Mouse (Mus musculus) embryonic facial prominence, embryonic 10.5 days (tissue): ENCODE measurements around the gene Dennd2c. TPM values are rescaled to one million over a fixed set of nuclear protein-coding genes. Genes with fewer than 3 reads are reported as not detected.
"Not testable (repeated sequence)": the region's sequence is repeated elsewhere in the genome, so short reads cannot be mapped to it uniquely, and the experiment has no call there.

ENCODE experiments used
- DNase-seq: peaks from one replicate; pipeline ENCODE4 v3.0.0-alpha.2; 2017; ENCODE audit warnings: low spot score
- H3K27ac ChIP-seq: fragments of 300-500 bp; sonication (generic); replicated peaks from 2 replicates; pipeline ENCODE4 v1.5.1; 2016; ENCODE audit warnings: mild to moderate bottlenecking
- H3K27me3 ChIP-seq: fragments of 300-500 bp; sonication (generic); replicated peaks from 2 replicates; pipeline ENCODE4 v1.6.1; 2016; ENCODE audit warnings: low read depth, mild to moderate bottlenecking; ENCODE audit not compliant: poor library complexity, severe bottlenecking
- H3K36me3 ChIP-seq: fragments of 300-500 bp; sonication (generic); replicated peaks from 2 replicates; pipeline ENCODE4 v1.6.1; 2016; ENCODE audit warnings: mild to moderate bottlenecking, moderate library complexity
- H3K4me1 ChIP-seq: fragments of 300-500 bp; sonication (generic); 2 replicates; pipeline ENCODE4 v1.6.1; 2016
- H3K4me3 ChIP-seq: fragments of 300-500 bp; sonication (generic); 2 replicates; pipeline ENCODE4 v1.5.1; 2016; ENCODE audit warnings: mild to moderate bottlenecking, moderate library complexity
- H3K9me3 ChIP-seq: fragments of 300-500 bp; sonication (generic); 2 replicates; pipeline ENCODE4 v1.6.1; 2016; ENCODE audit warnings: mild to moderate bottlenecking
- WGBS: fragments of 180-500 bp; shearing (Covaris S2); methylation state at CpG from one replicate; pipeline ENCODE4 v1.1.7; 2016; 5-methylcytosine and 5-hydroxymethylcytosine counted together
- polyA plus RNA-seq: library from polyadenylated mRNA; unstranded; fragments of >200 nt; fragmentation: Nextera tagmentation; extraction: Ambion mirVana; gene quantifications from 2 replicates; pipeline ENCODE4 v1.2.1, GENCODE M21; 2016

Dennd2c gene
- polyA plus RNA-seq, 1 experiment from 2014 or later: 3.4 TPM

DNA sequence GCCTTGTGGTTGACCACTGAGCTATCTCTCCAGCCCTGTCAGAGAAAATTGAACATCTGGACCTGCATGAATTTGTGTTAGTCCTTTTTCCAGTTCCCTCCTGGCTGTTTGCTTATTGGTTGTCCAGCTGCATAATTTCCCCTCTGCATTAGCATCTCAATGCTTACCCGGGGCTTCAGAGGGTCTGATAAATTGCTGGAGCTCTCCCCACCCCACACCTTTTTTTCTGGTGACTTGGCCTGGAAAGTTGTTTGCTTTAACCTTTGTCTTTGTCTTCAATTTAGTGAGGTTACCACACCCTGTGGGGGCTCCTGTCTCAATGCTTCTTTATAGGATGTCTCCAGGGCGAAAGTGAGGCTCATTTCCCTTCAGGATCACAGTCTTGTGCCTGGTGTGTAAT, 24.8 kb downstream of the Dennd2c start:
- DNase-seq: no peak
- WGBS: 52% methylated on average over 2 of the region's 2 CpGs
- Histone ChIP-seq H3K36me3 (no peaks in the 10 kb centered on the region), H3K27ac (no peak overlapping the region), H3K4me3 (no peak overlapping the region), H3K9me3 (no peaks in the 10 kb centered on the region), H3K27me3 (no peaks in the 10 kb centered on the region), H3K4me1 (peaks cover 19% of the 10 kb centered on the region)

GRCm38 (mm10) chr3:103127721-103128120, 25.3 kb downstream of the Dennd2c start:
- Histone ChIP-seq H3K4me1 (peaks cover 19% of the 10 kb centered on the region), H3K27me3 (no peaks in the 10 kb centered on the region), H3K36me3 (no peaks in the 10 kb centered on the region), H3K9me3 (no peaks in the 10 kb centered on the region), H3K27ac (no peak overlapping the region), H3K4me3 (no peak overlapping the region)
- no peak for DNase-seq
- 68% methylated on average over 5 of the region's 5 CpGs for WGBS

- DNase-seq: no peak
- no peaks in the 10 kb centered on the region for H3K36me3 ChIP-seq
- no peaks in the 10 kb centered on the region for H3K9me3 ChIP-seq
- no peaks in the 10 kb centered on the region for H3K27me3 ChIP-seq
- no peak overlapping the region for H3K4me3 ChIP-seq
- H3K27ac ChIP-seq: no peak overlapping the region
- peaks cover 19% of the 10 kb centered on the region for H3K4me1 ChIP-seq
- 54% methylated on average over 4 of the region's 4 CpGs for WGBS
These were observed 25.8 kb downstream of the Dennd2c start for GRCm38 (mm10) chr3:103128251-103128650.

DNA sequence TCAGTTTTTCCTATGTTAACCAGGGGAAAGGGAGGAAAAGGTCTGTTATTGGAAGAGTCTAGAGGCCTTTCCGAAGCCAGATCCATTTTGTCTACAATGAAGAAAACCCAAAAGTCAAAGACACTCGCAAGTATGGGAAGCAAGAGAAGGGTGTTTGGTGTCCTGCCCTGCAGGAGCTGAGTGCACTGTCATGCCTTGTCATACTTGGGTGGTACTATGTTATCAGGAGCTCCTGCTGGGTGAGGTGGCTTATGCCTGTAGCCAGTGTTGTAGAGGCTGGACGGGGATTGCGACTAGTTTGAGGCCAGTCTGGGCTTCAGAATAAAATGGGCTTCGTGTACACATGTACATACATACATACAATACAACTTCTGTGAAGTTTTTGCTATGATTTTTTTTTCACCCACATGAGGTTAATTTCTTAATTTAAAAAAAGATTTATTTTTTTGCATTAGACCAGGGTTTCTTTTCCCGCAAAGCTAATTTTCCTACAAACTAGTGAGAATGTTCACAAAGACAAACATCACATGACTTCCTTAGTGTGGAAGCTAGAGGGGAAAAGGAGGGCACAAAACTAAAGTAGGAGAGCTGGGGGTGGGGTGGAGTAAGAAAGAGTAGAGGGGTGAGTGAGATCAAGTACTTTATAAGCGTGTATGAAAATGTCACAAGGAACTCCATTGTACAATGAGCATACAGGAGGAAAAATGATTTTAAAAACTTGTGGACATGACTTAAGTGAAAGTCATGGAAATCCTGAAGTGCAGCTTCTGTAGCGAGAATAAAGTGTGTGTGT, 27.2 kb downstream of the Dennd2c start:
- DNase-seq: no peak
- Histone ChIP-seq H3K27me3 (no peaks in the 10 kb centered on the region), H3K4me1 (peaks cover 19% of the 10 kb centered on the region), H3K27ac (0 out of 2 replicates have a peak overlapping the region, but pooled peaks have one; percentile 35), H3K36me3 (no peaks in the 10 kb centered on the region), H3K4me3 (no peak overlapping the region), H3K9me3 (no peaks in the 10 kb centered on the region)
- whole genome bisulfite sequencing: 86% methylated on average over 8 of the region's 8 CpGs

DNA sequence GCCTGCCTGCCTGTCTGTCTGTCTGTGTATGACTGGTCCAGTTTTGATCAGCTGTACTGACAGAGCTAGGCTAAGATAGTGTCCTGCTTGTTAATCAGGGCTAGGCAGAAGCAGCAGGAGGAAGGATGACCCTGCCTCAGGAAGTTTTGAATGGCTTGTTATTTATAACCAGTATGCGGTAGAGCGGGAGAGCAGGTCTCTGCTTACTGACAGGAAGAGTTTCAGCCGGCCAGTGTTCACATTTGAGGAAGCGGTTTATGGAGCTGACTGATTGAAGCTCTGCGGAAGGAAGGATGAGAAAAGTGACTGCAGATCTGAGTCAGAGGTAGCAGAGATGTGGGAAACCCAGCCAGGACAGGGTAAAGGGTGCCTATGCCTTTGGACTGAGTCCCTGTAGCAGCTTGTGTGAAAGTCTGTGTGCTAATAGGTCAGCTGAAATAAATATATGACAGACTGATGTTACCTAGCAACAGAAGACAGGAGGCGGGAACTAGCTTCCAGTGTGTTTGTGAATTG, 27.9 kb downstream of the Dennd2c start:
- WGBS: 52% methylated on average over 6 of the region's 6 CpGs

GRCm38 (mm10) chr3:103133098-103133497, 30.7 kb downstream of the Dennd2c start:
- no peaks in the 10 kb centered on the region for H3K9me3 ChIP-seq
- no peaks in the 10 kb centered on the region for H3K36me3 ChIP-seq
- WGBS: 92% methylated on average over 10 of the region's 10 CpGs
- no peak for DNase-seq
- H3K4me1 ChIP-seq: peaks cover 10% of the 10 kb centered on the region
- H3K4me3 ChIP-seq: no peak overlapping the region
- no peak overlapping the region for H3K27ac ChIP-seq
- no peaks in the 10 kb centered on the region for H3K27me3 ChIP-seq

More for the DNA sequence above, 27.9 kb downstream of the Dennd2c start:
- Histone ChIP-seq H3K4me3 (no peak overlapping the region), H3K27me3 (no peaks in the 10 kb centered on the region), H3K36me3 (no peaks in the 10 kb centered on the region), H3K27ac (no peak overlapping the region), H3K9me3 (no peaks in the 10 kb centered on the region), H3K4me1 (peaks cover 19% of the 10 kb centered on the region)
- DNase-seq: peak; percentile 11

DNA sequence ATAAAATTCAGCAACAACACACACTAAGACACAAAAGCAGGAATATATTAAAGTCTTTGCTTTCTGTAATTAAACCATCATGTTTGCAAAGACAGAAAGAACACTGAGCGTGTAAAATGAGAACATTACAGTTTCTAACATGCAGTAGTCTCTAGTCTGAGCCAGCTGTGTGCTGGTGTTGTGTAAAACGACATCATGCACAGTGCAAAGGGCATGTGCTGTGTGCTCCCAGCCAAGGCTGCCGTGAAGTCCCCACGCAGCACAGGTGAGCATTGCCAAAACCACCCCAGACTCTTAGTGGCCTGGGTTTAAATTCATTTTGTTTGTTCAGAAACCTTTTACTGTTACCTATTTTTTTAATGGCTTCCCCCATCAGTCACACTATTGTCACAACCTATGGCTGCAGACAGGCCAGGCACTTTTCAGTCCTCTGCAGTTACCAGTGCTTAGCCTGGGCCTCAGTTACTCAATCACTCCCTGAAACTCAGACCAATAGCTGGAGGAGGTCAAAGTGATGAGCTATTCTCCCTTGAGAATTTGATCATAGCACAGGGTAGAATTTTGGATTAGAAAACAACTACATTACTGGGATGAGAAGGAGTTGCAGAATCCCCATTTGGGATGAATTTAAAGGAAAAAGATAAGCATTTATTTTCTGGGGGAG, 34.1 kb downstream of the Dennd2c start:
- Histone ChIP-seq H3K36me3 (no peaks in the 10 kb centered on the region), H3K9me3 (no peaks in the 10 kb centered on the region), H3K4me1 (no peaks in the 10 kb centered on the region; the same call in 1 of the 2 replicates), H3K27me3 (no peaks in the 10 kb centered on the region), H3K4me3 (no peak overlapping the region), H3K27ac (no peak overlapping the region)
- WGBS: 86% methylated on average over 4 of the region's 4 CpGs
- no peak for DNase-seq

DNA sequence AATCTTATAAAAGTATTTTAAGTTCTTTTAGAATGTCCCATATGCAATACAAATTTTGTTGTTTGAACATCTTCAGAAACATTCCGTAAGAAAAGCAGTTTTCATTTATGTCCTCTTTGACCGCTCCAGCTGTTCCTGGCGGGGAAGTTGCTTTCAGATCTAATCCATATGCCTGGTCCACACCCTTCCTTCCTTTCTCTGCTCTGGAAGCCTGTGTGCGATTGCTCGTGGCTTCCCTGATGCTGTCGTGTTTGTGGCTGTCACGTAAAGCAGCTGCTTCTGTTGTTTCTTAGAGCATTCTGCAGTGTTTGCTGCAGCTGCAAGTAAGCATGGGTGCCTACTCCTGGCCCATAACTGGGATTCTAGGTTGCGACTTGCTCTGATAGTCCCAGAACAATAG, 36.6 kb downstream of the Dennd2c start:
- 75% methylated on average over 8 of the region's 8 CpGs for WGBS
- DNase-seq: no peak
- Histone ChIP-seq H3K9me3 (no peaks in the 10 kb centered on the region), H3K4me1 (no peaks in the 10 kb centered on the region), H3K36me3 (no peaks in the 10 kb centered on the region), H3K27me3 (no peaks in the 10 kb centered on the region), H3K27ac (no peak overlapping the region), H3K4me3 (no peak overlapping the region)

- not testable (repeated sequence) for H3K27ac ChIP-seq, H3K4me1 ChIP-seq, H3K27me3 ChIP-seq, H3K36me3 ChIP-seq, H3K9me3 ChIP-seq, H3K4me3 ChIP-seq, DNase-seq
- 66% methylated on average over 11 of the region's 11 CpGs for WGBS
These were observed 37.9 kb downstream of the Dennd2c start for GRCm38 (mm10) chr3:103140095-103140838.

GRCm38 (mm10) chr3:103141287-103141686, 38.9 kb downstream of the Dennd2c start:
- H3K9me3 ChIP-seq: no peaks in the 10 kb centered on the region
- WGBS: 90% methylated on average over 11 of the region's 11 CpGs
- no peak overlapping the region for H3K4me3 ChIP-seq
- DNase-seq: no peak
- H3K27me3 ChIP-seq: no peaks in the 10 kb centered on the region
- H3K36me3 ChIP-seq: no peaks in the 10 kb centered on the region
- H3K4me1 ChIP-seq: peaks cover 2% of the 10 kb centered on the region; the same call in 1 of the 2 replicates
- H3K27ac ChIP-seq: no peak overlapping the region

DNA sequence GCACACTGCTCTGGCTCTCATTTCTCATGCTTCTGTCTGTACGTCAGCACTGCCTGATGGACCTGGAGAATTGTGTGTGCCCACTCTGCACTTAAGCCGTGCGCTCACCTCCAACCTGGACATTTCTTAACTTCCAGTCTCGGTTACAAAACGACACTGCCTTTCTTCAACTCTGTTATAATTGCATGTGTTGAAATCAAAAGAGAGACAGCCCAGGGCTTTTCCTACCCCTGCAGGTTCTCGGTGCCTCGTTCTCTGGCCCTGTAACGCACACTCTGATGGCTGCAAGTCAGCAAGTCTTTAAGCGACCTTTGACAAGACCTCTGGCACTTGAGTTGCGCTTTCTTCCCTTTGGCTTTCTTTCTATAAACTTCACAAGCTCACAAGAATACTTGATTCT, 40.0 kb downstream of the Dennd2c start:
- no peaks in the 10 kb centered on the region for H3K9me3 ChIP-seq
- peaks cover 4% of the 10 kb centered on the region; the same call in 1 of the 2 replicates for H3K4me1 ChIP-seq
- no peak overlapping the region for H3K27ac ChIP-seq
- DNase-seq: no peak
- H3K27me3 ChIP-seq: no peaks in the 10 kb centered on the region
- WGBS: 83% methylated on average over 10 of the region's 10 CpGs
- no peaks in the 10 kb centered on the region for H3K36me3 ChIP-seq
- H3K4me3 ChIP-seq: no peak overlapping the region

- Histone ChIP-seq H3K9me3 (no peaks in the 10 kb centered on the region), H3K27me3 (no peaks in the 10 kb centered on the region), H3K36me3 (no peaks in the 10 kb centered on the region), H3K27ac (no peak overlapping the region), H3K4me1 (peaks cover 4% of the 10 kb centered on the region; the same call in 1 of the 2 replicates), H3K4me3 (no peak overlapping the region)
- WGBS: 87% methylated on average over 2 of the region's 2 CpGs
- DNase-seq: no peak
These were observed 42.9 kb downstream of the Dennd2c start for GRCm38 (mm10) chr3:103145336-103145735.
